Mouse (Mus musculus): ENCODE measurements around the gene 1520401A03Rik.
A peak's percentile ranks its signal among the peaks of the same experiment; 100 is the strongest.

Gene 1520401A03Rik

GRCm38 (mm10) chr17:23699131-23700077 lies 23.2 kb downstream of the 1520401A03Rik start:
- peak; percentile 34 to 56 for DNase-seq

GRCm38 (mm10) chr17:23695801-23696200 lies 26.8 kb downstream of the 1520401A03Rik start:
- no peak for DNase-seq

GRCm38 (mm10) chr17:23694491-23694890 lies 28.1 kb downstream of the 1520401A03Rik start:
- DNase-seq = no peak

DNA sequence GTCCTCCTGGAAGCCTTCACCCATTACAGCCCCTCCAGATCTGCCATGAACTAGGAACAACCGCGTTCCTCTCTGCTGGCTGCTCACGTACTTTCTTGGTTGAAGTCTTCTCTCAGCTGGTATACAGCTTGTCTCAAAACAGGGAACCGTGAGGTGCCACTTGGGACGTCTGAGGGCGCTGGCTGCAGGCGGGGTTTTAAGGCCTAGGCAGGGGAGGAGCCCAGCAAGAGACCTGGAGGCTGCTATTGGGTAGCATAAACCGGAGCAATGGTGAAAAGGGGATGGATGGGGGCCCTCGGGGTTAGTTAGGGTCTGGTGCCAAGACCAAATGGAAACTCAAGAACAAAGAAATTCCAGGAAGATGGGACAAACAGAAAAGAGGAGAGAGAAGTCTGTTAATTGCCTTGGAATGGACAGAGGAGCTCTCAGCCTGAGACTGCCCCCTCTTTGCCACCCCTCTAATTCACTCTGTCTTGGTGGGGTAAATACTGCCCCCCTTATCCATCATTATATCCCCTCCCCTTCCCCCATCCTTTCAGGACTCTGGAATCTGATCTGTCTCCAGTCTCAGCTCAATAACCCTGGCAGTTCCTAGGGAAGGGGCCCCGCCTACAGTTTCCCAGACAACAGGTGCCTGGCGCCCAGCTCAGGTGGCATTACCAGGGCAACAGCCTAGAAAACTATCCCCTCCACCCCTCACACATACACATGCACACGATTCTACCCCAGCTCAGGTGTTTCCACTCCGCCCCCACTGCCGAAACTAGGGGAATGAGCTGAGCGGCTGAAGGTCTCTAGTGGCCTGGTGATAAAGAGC lies 38.5 kb downstream of the 1520401A03Rik start, which contains the start of gene Cldn9:
Cldn9 (minus strand) TSS at position 171 of the 817 bp plus-strand sequence.
- no peak for DNase-seq

- no peak for DNase-seq
Observed at GRCm38 (mm10) chr17:23683226-23683625, 39.4 kb downstream of the 1520401A03Rik start.

- DNase-seq = no peak
Observed at GRCm38 (mm10) chr17:23682530-23682929, 40.1 kb downstream of the 1520401A03Rik start.

GRCm38 (mm10) chr17:23682092-23682491 lies 40.5 kb downstream of the 1520401A03Rik start:
- DNase-seq = no peak

GRCm38 (mm10) chr17:23681086-23681485 lies 41.5 kb downstream of the 1520401A03Rik start:
- peak in 1 of 2 experiments; percentile 51 for DNase-seq

DNA sequence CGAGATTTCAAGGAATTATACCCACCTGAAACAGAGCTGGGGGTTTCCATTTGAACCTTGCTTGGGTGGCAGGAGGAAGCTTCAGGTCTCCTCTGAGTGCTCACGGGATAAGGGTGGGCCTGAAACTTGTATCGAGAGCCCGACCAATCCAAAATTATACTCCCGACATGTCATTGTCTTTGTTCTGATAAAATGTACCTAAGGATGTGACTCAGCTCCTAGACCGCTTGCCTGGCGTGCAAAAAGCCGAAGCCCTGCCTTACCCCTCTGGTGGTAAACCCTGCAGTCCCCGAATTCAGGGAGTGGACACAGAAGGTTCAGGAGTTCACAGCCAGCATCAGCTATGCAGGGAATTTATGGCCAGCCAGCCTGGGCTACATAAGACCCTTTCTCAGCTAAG lies 42.2 kb downstream of the 1520401A03Rik start:
- no peak for DNase-seq

- no peak for DNase-seq
Observed at GRCm38 (mm10) chr17:23679127-23679835, 43.3 kb downstream of the 1520401A03Rik start, which contains the start of gene Cldn6. Gene Cldn6, plus strand, starts transcription at chr17:23679249.

DNA sequence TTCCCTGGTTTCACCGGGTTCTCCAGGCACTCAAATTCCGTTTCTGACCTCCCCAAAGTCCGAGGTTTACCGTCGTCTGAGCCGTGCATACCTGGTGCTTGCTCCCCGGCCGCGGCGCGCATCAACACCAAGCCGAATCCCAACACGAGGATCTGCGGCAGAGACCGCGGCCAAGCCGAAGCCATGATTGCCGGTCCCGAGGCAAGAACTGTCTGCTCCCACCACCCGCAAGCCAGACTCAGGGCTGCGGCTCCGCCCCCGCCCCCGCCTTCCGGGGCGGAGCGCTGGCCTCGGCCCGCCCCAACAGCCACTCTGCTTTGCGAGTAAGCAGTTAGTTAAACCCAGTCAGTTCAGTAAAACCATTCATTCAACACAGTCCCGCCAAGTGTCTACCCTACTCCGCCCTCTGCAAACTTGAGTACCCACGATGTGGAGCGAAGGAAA lies 45.3 kb downstream of the 1520401A03Rik start, which contains the start of gene Tnfrsf12a:
Tnfrsf12a (minus strand) TSS at position 233 of the 444 bp plus-strand sequence.
- peak; percentile 89 to 93 for DNase-seq

- DNase-seq = peak; percentile 70
Observed at GRCm38 (mm10) chr17:23676473-23677031, 46.0 kb downstream of the 1520401A03Rik start.

DNA sequence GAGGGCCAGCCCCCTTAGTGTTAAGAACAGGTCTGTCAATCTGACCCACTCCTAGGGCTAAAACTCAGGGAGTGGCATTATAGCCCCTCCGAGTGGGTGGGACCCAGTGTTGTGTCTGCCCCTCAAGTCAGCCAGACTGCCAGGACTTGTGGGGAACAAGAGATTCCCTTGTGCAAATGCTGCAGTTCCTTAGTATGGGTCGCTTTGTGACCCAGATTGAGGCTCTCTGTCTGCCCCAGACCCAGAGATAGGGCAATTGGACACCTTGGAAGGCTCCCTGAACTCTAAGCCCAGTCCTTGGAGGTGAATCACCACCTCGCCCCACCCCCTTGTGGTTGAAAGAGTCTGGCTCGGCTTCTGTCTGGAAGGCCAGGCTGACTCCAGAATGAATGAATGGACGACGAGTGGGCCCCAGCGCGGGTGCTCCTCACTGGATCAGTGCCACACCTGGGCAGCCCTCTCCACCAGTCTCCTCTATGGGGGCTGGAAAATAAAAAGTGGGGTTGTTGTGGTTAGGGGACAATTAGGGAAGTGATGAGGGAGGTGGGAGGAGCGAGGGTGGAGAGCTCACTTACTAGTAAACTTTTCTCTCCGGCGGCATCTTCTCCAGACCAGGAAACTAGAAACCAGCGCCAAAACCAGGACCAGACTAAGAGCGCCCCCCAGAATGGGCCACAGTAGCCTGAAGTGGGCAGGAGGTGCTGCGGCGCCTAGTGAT lies 46.9 kb downstream of the 1520401A03Rik start:
- DNase-seq = peak; percentile 53 to 68

DNA sequence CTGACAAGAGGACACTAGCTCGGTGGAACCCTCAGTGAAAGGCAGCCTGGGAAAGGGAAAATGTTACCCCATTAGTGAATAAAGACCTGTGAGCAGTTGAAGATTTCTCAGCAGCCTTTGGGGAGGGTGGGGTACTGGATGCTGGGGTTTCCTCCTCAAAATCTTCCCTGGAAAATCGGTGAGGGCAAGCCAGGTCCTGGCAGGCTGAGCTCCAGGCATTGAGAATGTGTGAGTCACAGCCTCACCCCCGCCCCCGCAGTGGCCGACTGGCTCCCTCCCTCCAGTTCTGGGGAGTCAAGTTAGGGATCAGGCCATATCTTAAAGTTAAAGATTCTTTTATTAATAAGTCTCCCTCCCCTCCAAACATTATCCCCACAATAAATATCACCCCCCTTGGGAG lies 47.5 kb downstream of the 1520401A03Rik start:
- DNase-seq = peak; percentile 63 to 64

DNA sequence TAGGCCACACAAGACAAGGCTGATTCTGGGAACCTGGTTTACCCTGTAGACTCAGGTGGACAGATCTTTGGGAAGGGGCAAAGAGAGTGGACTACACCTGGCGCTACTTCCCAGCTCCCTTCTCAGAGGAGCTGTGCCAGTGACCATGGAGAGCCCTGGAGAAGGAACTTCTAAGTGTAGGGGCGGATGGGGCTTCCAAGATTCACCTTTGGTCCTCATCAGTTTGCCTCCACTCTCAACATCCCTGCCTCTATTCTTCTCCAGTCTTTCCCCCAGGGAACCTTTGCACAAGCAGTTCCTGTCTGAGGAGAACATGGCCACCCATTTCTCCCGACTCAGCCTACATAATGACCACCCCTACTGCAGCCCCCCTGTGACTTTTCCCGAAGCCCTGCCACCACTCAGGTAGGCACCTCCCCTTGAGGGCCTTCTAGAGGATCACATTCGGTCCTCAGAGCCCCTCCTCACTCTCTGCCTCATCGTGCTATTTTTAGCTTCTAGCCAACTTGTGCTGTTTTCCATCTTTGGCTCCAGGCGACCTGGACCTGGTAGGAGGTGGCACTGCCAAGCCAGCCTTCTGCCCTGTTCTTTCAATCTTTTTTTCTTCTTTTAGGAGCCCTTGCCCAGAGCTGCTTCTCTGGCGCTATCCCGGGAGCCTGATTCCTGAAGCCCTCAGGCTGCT lies 48.2 kb downstream of the 1520401A03Rik start:
- no peak for DNase-seq

DNA sequence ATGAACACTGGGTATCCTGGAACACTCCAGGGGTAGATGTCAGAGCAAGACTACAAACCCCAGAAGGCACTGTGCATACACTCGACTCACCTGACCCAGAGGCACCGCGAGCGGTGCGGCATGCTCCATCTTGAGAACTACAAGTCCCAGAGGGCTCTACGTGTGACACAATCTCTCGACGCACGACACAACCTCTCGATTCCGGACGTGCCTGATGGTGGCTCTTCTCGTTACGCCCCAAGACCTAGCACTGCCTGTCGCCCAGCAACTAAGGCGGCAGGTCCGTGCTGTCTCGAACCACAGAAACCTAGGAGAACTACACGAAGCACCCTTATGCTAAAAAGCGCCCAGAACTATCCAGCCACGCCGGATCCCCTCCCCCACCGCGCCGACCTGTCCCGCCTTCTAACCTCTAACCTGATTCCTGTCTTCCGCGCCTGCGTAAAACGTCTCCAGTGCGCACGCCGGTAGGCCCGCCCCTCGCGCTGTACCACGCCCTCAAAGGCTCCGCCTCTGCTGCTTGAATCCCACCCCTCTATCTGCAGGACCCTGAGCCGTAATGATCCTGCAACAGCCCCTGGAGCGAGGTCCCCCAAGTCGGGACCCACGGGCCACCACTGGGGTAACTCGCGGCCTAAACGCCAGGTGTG lies 49.0 kb downstream of the 1520401A03Rik start, which contains the start of the genes Hcfc1r1 and Thoc6:
Hcfc1r1 (plus strand) TSS at position 173 of the 650 bp plus-strand sequence.
Thoc6 (minus strand) TSS at position 459 of the 650 bp plus-strand sequence.
- peak; percentile 93 for DNase-seq

DNA sequence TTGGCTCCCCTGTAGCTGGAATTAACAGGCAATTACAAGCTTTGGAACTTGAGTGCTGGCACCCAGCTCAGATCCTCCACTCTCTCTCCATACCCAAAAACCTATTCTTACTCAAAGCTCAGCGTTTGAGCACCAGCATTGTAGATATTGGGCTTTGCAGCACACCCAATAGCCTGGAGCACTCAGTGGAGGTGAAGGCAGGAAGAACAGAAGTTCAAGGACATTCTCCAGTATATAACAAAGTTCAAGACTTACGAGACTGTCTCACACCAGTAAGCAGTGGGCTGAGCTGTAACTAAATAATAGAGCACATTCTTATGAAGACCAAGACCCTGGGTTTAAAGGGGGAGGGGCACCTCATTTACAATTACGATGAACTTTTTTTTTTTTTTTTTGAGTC lies 49.8 kb downstream of the 1520401A03Rik start:
- no peak for DNase-seq

DNA sequence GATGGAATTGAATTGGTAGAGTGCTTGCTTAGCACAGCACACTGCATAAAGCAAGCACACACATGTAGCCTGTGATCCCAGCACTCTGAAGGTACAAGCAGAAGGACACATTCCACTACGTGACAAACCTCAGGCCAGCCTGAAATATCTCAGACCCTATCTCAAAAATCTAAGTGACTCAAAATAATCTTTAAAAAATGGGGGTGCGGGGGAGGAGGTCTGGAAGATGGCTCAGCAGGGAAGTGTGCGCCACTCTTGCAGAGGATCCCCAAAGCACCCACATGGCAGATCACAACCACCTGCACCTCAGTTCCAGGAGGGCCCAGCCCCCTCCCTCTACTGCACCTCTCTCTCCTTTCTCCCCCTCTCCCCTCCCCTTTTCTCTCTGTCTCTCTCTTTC lies 51.1 kb downstream of the 1520401A03Rik start:
- no peak for DNase-seq

DNA sequence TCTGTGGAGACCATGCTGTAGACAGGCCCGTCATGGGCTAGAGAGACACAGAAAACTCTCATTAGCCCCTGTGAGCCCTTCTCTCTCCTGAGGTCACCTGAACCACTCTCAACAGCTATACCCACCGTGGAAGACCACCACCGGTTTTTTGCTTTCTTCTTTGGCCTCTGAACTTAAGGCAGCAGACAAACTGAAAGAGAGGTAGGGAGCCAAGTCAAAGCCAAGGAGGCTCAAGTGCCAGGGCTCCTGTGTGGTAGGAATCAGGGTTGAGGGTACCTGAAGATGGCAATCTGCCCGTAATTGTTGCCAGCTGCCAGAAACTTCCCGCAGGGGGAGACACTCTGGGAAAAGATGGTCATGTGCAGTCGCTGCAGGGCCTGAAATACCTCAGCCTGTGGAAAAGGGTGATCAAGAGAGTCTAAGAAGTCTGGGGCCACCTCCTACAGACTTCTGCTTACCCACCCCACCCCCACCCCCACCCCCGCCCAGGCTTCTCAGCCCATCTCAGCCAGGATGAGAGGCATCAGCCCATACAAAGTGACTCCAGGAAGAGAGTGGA lies 52.0 kb downstream of the 1520401A03Rik start:
- DNase-seq = no peak

DNA sequence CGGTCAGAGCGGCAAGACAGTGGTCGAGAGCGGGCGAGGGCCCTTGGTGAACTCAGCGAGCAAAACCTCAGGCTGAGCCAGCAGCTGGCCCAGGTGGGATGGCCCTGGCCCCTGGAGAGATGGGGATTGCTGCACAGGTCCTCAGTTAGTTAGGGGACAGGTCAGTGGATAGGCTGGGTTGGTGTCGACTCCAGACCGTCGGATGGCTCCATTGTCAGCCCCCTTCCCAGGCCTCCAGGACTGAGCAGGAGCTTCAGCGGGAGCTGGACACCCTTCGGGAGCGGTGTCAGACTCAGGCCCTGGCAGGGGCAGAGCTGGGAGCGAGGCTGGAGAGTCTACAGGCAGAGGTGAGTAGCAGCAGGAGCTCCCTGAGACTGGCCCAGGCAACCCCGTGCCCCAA lies 57.1 kb downstream of the 1520401A03Rik start:
- DNase-seq = no peak

All from lung, postnatal 4 days (tissue).